Mouse (Mus musculus): ENCODE measurements around the gene Nemp2. TPM values are rescaled to one million over a fixed set of nuclear protein-coding genes. Genes with fewer than 3 reads are reported as not detected.
A peak's percentile ranks its signal among the peaks of the same experiment; 100 is the strongest.

The Nemp2 gene
- 0.15 TPM in 1 of 2 replicates, not detected in the other for polyA plus RNA-seq (2012; ENCODE audit: insufficient read depth, low replicate concordance)

DNA sequence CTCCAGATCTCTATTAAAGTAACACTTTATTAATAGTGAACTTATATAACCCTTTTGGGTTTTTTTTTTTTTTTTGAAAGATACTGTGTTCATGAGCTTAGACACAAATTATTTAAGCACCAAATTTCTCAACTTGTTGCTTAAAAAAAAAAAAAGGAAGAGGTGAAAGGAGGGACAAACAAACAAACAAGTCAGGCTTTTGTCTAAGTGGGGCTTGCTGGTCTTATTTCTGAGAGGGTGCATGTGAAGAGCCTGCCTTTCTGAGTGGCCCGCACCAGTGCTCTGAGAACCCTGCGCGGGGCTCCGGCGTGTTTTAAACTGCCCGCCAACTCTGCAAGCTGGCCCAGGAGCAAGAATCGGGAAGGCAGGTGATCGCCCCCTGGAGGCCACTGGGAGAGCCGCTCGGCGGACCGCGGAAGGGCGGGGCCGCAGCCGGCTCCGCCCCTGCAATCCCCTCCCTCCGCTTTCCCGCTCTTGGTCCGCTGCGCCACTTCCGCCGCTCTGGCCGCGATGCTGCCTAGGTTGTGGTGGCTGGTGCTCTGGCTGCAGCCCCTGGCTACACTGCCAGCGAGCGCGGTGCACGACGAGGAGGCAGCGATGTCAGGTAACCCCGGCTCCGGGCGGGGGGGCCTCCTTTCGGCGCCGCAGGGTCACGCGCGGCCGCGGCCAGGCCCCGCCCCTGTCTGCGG is at the start of gene Nemp2:
Gene Nemp2 (plus strand): TSS at position 456 of the 689 bp plus-strand sequence.
- TF ChIP-seq FLI1 (IDR thresholded peaks at IDR 0.05; ENCODE audit: low read length), result peak; percentile 36; the same call in 1 of the 2 replicates
- no peak for TF ChIP-seq GATA1 (IDR thresholded peaks at IDR 0.05; ENCODE audit: borderline replicate concordance, low read length)
- Histone ChIP-seq H3K4me3 (replicated peaks) (peak within 1 kb of the TSS; percentile 99), H3K9me3 (no peaks in the 10 kb centered on the region), H3K36me3 (replicated peaks; ENCODE audit: low read length) (peaks cover 12% of the 10 kb centered on the region), H3K4me1 (peaks cover 46% of the 10 kb centered on the region), H3K27me3 (replicated peaks) (no peaks in the 10 kb centered on the region)

DNA sequence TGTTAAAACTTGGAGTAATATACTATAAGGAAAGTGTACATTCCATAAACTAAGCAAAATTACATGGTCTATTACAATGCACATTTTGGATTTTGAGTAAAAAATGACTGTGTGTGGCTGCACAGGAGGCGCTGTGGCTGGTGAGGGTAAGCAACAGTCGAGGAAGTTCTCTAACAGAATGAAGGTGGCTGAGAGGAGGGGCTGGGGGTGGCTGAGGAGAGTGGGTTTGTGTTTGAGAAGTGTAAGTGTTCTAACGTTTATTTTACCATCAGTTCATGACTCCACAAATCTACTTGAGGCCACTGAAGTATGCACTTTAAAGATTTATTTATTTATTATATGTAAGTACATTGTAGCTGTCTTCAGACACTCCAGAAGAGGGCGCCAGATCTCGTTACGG is 48.8 kb upstream of the Nemp2 start:
- Histone ChIP-seq H3K4me1 (peaks cover 46% of the 10 kb centered on the region), H3K9me3 (no peaks in the 10 kb centered on the region), H3K27me3 (replicated peaks) (no peaks in the 10 kb centered on the region), H3K36me3 (replicated peaks; ENCODE audit: low read length) (no peaks in the 10 kb centered on the region), H3K4me3 (replicated peaks) (no peak overlapping the region)
- TF ChIP-seq GATA1 (IDR thresholded peaks at IDR 0.05; ENCODE audit: borderline replicate concordance, low read length) (no peak), FLI1 (IDR thresholded peaks at IDR 0.05; ENCODE audit: low read length) (no peak)

DNA sequence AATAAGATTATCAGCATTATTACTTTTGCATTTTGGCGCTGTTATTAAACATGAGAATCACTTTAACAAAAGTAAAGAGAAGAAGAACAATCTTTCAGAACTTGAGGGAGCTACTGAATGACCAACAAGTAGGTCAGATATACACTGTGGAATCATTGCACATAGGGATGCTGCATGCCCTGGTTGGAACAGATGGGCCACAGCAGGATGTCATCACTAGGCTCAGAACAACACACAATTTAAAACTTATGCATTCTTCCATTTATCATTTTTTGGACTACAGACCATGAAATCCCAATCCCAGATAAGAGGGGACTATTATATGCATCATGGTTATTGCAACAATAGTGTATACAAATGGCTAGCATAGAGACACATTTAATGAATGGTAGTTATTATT is 47.6 kb upstream of the Nemp2 start:
- no peaks in the 10 kb centered on the region for H3K27me3 ChIP-seq (replicated peaks)
- TF ChIP-seq FLI1 (IDR thresholded peaks at IDR 0.05; ENCODE audit: low read length), result no peak
- no peak for TF ChIP-seq GATA1 (IDR thresholded peaks at IDR 0.05; ENCODE audit: borderline replicate concordance, low read length)
- H3K4me3 ChIP-seq (replicated peaks), result no peak overlapping the region
- no peaks in the 10 kb centered on the region for H3K9me3 ChIP-seq
- H3K36me3 ChIP-seq (replicated peaks; ENCODE audit: low read length), result no peaks in the 10 kb centered on the region
- peaks cover 35% of the 10 kb centered on the region for H3K4me1 ChIP-seq

DNA sequence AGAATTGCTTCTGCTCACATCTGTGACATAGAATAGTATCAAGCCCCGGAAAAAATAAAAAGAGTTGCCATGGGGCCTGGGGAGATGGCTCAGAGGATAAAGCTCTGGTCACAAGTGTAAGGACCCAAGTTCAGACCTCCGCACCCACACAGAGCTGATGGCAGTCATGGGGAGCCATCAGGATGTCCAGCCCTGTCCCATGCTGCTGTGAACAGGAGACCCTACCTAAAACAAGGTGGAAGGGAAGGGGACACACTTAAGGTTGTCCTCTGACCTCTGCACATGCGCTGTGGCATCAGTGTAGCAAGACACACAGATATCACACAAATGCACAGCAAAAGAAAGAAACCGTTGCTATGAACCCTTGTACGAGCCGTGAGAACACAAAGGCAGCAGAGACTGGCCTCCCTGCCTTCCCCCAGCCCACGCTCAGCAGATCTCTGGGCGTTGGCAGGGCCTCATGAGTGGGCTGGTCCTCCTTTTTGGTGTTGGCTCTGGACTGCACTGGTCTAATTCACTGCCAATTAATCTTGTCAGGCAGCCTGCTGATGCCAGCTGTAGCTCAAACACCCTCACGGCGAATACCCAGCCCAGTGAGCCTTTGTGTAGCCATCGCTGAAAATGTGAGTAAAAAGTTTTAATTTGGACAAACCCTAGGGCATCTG is 33.4 kb upstream of the Nemp2 start:
- H3K9me3 ChIP-seq, result no peaks in the 10 kb centered on the region
- peak overlapping the region; percentile 39 for H3K4me3 ChIP-seq (replicated peaks)
- TF ChIP-seq GATA1 (IDR thresholded peaks at IDR 0.05; ENCODE audit: borderline replicate concordance, low read length), result no peak
- H3K4me1 ChIP-seq, result peaks cover 46% of the 10 kb centered on the region
- no peaks in the 10 kb centered on the region for H3K27me3 ChIP-seq (replicated peaks)
- H3K36me3 ChIP-seq (replicated peaks; ENCODE audit: low read length), result no peaks in the 10 kb centered on the region

DNA sequence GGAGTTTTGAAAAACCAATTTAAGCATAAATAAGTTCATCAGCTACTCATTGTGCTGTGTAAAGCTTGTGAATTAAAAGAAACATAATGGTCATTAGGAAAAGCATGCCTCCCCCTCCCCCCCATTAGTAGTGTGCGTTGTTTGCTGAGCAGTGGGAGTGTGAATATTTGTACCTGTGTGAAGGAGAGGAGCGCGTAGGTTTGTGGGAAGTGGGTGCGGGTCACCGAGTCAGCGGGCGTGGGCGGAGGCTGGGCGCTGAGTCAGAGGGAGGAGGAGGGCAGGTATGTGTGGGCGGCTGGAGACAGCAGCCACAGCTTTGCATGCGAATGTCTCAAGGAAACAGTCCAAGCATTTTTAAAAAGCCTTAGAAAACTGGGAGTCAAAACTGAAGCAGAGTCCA is 32.7 kb upstream of the Nemp2 start:
- TF ChIP-seq FLI1 (IDR thresholded peaks at IDR 0.05; ENCODE audit: low read length), result no peak
- no peak for TF ChIP-seq GATA1 (IDR thresholded peaks at IDR 0.05; ENCODE audit: borderline replicate concordance, low read length)
- H3K36me3 ChIP-seq (replicated peaks; ENCODE audit: low read length), result no peaks in the 10 kb centered on the region
- no peaks in the 10 kb centered on the region for H3K27me3 ChIP-seq (replicated peaks)

DNA sequence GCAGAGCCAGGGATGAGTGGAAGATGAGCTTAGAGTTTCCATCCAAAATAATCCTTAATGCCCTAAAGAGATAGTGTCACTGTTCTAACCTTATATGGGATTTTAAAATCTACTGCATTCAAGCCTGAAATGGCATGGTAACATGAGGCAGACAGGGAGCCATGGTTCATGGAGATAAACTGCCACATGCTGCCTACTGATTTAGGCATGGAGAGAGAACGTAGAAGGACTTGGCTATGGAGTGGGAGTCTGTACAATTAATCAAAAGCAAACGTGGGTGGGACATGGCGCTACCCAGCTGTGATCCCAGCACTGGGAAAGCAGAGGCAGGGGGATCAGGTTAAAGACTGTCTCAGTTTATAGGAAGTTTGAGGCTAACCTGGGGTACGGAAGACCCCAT is 32.1 kb upstream of the Nemp2 start:
- peaks cover 49% of the 10 kb centered on the region for H3K4me1 ChIP-seq
- TF ChIP-seq FLI1 (IDR thresholded peaks at IDR 0.05; ENCODE audit: low read length) (no peak), GATA1 (IDR thresholded peaks at IDR 0.05; ENCODE audit: borderline replicate concordance, low read length) (no peak)
- no peaks in the 10 kb centered on the region for H3K9me3 ChIP-seq
- H3K27me3 ChIP-seq (replicated peaks), result no peaks in the 10 kb centered on the region
- peak overlapping the region; percentile 90 for H3K4me3 ChIP-seq (replicated peaks)
- no peaks in the 10 kb centered on the region for H3K36me3 ChIP-seq (replicated peaks; ENCODE audit: low read length)

More for the DNA sequence above, 32.7 kb upstream of the Nemp2 start:
- Histone ChIP-seq H3K4me1 (peaks cover 49% of the 10 kb centered on the region), H3K4me3 (replicated peaks) (peak overlapping the region; percentile 90), H3K9me3 (no peaks in the 10 kb centered on the region)

DNA sequence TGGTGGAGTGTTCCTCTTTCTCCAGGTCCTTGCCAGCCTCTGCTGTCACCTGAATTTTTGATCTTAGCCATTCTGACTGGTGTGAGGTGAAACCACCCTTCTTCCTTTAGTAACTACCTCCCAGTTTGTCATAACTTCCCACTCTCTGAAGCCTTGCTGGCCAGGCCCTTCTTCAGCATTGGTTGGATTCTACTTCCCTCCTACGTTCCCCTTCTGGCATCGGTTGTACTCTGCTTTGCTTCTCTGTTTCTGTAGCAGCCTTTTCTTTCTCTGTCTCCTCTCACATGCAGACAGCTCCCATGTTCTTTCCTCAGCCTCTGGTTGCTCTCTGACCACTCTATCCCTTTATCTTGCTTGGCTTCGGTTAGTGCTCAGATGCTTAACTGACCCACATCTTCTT is 29.0 kb upstream of the Nemp2 start:
- Histone ChIP-seq H3K36me3 (replicated peaks; ENCODE audit: low read length) (peaks cover 6% of the 10 kb centered on the region), H3K4me3 (replicated peaks) (no peak overlapping the region), H3K4me1 (peaks cover 34% of the 10 kb centered on the region), H3K27me3 (replicated peaks) (no peaks in the 10 kb centered on the region), H3K9me3 (peaks cover 10% of the 10 kb centered on the region)
- no peak for TF ChIP-seq FLI1 (IDR thresholded peaks at IDR 0.05; ENCODE audit: low read length)
- TF ChIP-seq GATA1 (IDR thresholded peaks at IDR 0.05; ENCODE audit: borderline replicate concordance, low read length), result no peak

DNA sequence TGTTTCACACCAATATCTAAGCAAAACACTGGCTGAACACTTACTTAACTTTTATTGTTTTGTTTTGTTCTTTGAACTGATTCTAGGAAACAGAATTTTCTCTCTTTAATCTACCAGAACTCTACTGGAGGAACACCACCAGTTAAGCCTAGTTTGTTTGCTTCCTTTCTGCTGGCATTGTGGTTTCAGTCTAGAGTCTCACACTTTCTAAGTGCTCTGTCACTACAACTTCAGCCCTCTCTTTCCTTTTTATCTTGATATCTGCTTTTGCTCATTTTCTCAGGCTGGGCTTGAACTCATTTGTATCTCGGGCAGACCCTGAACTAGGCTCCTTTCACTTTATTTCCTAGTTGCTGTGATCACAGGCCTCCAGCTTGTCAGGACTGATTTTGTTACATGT is 22.8 kb upstream of the Nemp2 start:
- Histone ChIP-seq H3K4me1 (peaks cover 37% of the 10 kb centered on the region), H3K9me3 (peaks cover 19% of the 10 kb centered on the region), H3K27me3 (replicated peaks) (no peaks in the 10 kb centered on the region), H3K36me3 (replicated peaks; ENCODE audit: low read length) (peaks cover 9% of the 10 kb centered on the region), H3K4me3 (replicated peaks) (peak overlapping the region; percentile 10)
- TF ChIP-seq GATA1 (IDR thresholded peaks at IDR 0.05; ENCODE audit: borderline replicate concordance, low read length) (no peak), FLI1 (IDR thresholded peaks at IDR 0.05; ENCODE audit: low read length) (no peak)

DNA sequence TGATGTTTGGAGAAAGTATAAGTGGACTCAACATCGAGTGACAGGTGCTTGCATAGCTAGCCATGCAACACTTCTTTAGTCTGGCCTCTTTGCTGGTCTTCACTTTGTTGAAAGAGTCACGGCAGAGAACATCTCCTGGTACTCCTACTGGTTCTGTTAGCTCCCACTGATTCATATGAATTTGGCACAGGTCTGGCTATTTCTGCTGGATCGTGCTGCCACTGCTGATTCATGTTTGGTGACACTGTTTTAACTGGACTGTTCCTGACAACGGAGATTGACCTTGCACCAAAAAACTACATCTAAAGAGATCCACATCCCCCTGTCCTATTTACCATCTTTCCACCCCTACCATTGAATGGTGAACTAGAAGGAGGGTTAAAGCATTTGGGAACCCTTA is 22.0 kb upstream of the Nemp2 start:
- H3K4me3 ChIP-seq (replicated peaks), result no peak overlapping the region
- H3K4me1 ChIP-seq, result peaks cover 37% of the 10 kb centered on the region
- H3K9me3 ChIP-seq, result peaks cover 19% of the 10 kb centered on the region
- H3K27me3 ChIP-seq (replicated peaks), result no peaks in the 10 kb centered on the region
- H3K36me3 ChIP-seq (replicated peaks; ENCODE audit: low read length), result peaks cover 9% of the 10 kb centered on the region
- no peak for TF ChIP-seq FLI1 (IDR thresholded peaks at IDR 0.05; ENCODE audit: low read length)
- TF ChIP-seq GATA1 (IDR thresholded peaks at IDR 0.05; ENCODE audit: borderline replicate concordance, low read length), result no peak

DNA sequence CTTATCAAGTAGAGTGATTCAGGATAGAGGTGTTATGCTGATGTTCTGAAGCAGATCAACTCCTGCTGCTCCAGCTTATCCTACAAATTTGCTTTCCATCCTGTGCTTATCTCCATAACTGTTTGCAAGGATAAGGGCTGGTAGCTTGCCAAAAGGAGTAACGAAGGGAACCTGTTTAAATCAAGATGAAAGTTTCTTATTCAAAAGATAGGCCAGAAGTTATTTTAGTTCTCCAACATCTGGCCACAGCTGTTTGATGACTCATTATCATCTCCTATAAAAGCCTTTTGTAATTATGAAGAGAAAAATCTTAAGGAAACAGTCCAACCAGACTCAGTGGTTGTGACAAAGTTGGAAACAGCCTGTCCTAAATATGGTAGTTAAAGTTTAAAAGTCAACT is 12.3 kb upstream of the Nemp2 start:
- Histone ChIP-seq H3K36me3 (replicated peaks; ENCODE audit: low read length) (peaks cover 6% of the 10 kb centered on the region), H3K27me3 (replicated peaks) (no peaks in the 10 kb centered on the region), H3K4me3 (replicated peaks) (no peak overlapping the region), H3K9me3 (peaks cover 10% of the 10 kb centered on the region), H3K4me1 (peaks cover 21% of the 10 kb centered on the region)
- TF ChIP-seq FLI1 (IDR thresholded peaks at IDR 0.05; ENCODE audit: low read length), result no peak
- TF ChIP-seq GATA1 (IDR thresholded peaks at IDR 0.05; ENCODE audit: borderline replicate concordance, low read length), result no peak

All from megakaryocyte, embryonic 14.5 days (primary cell).